Mouse (Mus musculus): Measurements from ENCODE around the gene Ddx31.

Gene Ddx31

DNA sequence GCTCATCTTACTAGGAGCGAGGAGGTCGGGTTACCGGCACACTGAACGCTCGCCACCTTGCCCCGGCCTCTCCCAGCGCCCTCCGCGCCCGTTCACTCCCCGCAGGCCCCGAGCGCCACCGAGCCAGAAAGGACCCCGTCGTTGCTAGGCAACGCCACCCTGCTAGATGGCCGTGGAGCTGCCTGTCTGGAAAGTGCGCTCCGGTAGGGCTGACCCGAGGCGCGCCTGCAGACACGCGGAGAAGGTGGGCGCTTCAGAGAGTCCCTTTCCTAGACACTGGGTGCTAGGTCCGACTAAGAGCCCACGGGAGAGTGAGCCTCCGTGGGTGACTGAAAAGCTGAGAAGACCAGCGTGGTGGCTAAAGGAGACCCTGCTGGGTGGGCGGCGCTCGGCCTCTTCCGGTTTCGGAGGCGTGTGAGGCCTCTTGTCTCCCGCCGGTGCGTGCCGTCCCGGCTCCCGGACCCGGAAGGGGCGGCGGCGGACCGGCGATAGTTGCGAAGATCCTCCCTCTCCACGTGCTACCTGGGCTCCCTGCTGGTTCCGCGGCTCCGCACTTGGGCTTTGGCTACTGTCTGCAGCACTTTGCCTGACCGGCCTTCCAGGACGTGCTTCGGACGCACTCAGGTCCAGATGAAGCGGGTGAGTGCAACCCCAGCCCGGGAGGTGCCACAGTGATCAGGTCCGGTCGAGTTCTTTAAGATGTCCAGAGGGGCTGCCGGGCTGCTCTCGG, at the start of gene Ddx31, which contains the start of gene Gtf3c4:
Gene Ddx31, plus strand, starts transcription at position 185 of the 730 bp plus-strand sequence.
Gene Gtf3c4, minus strand, starts transcription at position 139 of the 730 bp plus-strand sequence.
- DNase-seq (ENCODE audit: low read depth, low spot score), result peak; percentile 97

DNA sequence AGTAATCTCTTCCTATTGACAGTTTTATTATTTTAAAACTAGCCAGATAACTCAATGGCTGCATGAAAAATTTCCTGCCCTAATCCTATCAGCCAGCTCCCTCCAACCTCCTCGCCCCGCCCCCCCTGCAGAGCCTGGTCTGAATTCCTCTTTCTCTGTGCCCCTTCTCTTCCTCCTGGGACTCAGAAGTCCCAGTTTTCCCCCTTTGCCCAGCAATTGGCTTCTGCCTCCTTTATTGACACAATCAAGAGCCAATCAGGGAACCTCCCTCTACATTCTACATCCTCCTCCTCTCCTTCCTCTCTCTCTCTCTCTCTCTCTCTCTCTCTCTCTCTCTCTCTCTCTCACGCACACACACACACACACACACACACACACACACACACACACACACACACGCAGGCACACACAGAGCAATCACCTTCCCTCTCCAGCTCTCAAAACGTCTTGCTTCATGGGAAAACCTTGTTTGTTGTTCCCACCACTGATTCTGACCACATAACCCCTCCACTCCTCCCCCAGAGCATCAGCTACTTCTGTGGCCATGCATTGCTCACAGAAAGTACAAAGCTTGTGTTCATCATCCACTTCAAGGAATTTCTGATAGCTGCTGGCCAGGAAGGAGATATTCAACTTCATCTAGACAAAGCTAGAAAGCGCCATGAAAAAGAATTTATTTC, 47.1 kb upstream of the Ddx31 start:
- peak; percentile 72 for DNase-seq (ENCODE audit: low read depth, low spot score)

GRCm38 (mm10) chr2:28794623-28795022, 45.6 kb upstream of the Ddx31 start:
- DNase-seq (ENCODE audit: low read depth, low spot score), result no peak

DNA sequence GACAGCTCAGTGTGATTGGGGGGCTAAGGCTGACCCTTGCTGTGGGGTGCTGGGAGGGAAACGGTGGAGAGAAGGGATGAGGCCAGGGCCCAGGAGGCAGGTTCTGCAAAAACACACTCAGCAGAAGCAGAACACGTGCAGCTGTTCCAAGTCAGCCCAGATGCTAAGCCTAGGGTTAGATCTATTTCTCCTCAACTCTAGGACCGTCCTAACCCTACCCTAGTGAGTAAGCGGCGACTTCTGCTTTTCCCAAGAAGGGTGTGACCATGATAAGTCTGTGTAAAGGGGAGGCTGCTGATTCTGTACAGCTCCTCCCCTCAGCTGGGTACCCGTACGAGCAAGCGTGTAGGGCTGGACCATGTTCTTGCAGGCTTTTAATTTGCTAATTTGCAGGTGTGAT, 43.9 kb upstream of the Ddx31 start:
- no peak for DNase-seq (ENCODE audit: low read depth, low spot score)

GRCm38 (mm10) chr2:28797490-28798106, 42.6 kb upstream of the Ddx31 start:
- no peak for DNase-seq (ENCODE audit: low read depth, low spot score)

DNA sequence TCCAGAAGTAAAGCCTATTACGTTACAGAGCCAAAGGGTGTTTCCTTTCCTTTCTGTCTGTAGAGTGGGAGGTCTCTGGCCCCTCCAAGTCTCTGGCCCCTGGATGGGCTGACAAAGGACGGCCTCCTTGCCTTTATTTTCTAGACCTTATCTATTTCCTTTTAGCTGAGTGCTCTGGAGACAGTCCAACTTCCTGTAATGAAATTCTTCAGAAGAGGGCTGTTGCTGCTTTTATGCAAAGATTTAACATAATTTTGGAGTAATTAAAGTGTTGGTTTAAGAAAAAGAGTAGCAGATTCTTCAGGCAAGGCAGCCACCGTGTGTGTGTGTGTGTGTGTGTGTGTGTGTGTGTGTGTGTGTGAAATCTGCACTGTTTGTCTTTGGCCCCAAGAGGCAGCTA, 41.8 kb upstream of the Ddx31 start:
- DNase-seq (ENCODE audit: low read depth, low spot score), result no peak

GRCm38 (mm10) chr2:28799575-28799974, 40.6 kb upstream of the Ddx31 start:
- no peak for DNase-seq (ENCODE audit: low read depth, low spot score)

DNA sequence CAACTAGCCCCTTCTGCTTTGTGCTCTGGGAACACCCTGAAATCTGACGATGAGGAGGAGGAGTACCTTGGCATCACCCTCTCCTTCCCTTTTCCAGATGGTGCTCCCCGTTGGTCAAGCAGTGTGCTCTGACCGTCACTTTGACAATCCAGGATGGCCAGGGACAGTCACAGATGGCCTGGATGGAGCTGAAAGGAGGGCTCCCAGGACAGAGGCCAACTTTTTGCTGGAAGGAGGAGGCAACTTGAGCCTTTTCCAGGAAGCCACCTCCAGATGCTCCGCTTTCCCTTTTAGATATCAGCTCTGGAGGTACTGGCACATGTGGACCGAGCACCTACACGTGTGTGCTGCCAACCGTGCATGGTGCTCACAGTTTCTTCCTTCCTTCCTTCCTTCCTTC, 36.8 kb upstream of the Ddx31 start:
- no peak for DNase-seq (ENCODE audit: low read depth, low spot score)

GRCm38 (mm10) chr2:28808841-28809240, 31.4 kb upstream of the Ddx31 start:
- no peak for DNase-seq (ENCODE audit: low read depth, low spot score)

DNA sequence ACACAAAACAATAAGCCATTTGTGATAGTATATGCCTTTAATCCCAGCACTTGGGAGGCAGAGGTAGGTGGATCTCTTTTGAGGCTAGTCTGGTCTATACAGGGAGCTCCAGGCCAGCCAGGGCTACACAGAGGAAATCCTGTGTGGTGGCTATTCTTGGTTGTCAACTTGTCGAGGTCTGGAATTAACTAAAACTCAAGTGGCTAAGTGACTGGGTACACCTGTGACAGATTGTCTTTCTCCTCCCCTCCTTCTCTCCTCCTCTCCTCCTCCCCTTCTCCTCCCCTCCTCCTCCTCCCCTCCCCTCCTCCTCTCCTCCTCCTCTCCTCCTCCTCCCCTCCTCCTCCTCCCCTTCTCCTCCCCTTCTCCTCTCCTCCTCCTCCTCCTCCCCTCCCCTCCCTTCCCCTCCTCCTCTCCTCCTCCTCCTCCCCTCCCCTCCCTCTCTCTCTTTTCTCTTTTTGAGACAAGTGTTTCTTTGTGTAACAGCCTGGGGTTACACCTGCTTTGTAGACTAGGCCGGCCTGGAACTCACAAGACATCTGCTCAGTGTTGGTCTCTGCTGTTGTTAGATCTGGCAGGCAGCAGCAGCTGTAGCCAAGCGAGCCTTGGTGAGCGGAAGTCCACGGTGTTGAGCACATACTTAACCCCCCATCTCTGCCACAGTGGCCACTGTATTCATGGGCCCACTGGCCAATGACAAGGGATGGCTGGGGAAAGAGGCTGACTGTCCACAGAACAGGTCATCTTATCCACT, 29.8 kb upstream of the Ddx31 start:
- DNase-seq (ENCODE audit: low read depth, low spot score), result no peak

DNA sequence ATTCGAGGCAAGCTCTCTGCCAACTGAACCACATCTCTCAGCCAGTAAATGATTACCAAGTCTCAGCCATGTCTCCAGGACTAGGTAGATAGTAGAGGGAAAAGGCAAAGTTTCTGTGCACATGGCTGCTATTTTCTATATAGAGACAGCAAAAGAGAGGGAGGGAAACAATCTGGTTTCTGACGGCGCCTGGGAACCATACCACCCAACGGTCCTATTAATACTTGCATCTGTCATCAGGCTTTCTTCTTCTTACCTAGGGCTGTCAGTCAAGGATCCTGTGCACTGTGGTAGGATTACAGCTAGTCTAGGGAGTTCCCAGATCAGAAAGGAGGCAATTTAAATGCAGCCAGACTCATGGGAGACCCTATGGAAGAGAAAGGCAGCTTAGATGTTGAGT, 21.3 kb upstream of the Ddx31 start:
- DNase-seq (ENCODE audit: low read depth, low spot score), result no peak

- peak; percentile 25 for DNase-seq (ENCODE audit: low read depth, low spot score)
Measured at GRCm38 (mm10) chr2:28829265-28829664, 10.9 kb upstream of the Ddx31 start.

- no peak for DNase-seq (ENCODE audit: low read depth, low spot score)
Measured at GRCm38 (mm10) chr2:28836181-28836940, 3.8 kb upstream of the Ddx31 start.

- DNase-seq (ENCODE audit: low read depth, low spot score), result peak; percentile 61
Measured at GRCm38 (mm10) chr2:28839501-28840221, 545 bp upstream of the Ddx31 start.

DNA sequence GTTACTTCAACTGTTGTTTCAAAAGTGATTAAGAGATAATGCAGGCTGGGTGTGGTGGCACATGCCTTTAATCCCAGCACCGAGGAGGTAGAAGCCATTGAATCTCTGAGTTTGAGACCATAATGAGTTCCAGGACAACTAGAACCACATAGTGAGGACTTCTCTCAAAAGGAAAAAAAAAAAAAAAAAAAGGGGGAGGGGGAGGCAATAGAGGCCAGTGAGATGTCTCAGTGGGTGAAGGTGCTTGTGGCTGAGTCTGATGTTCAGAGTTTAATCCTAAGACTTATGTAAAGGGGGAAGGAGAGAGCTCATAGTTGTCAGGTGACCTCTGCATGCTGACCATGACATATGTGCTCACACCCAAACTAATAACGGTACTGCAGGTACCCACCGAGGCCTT, 1.8 kb downstream of the Ddx31 start:
- DNase-seq (ENCODE audit: low read depth, low spot score), result no peak

- no peak for DNase-seq (ENCODE audit: low read depth, low spot score)
Measured at GRCm38 (mm10) chr2:28848879-28849278, 8.7 kb downstream of the Ddx31 start.

DNA sequence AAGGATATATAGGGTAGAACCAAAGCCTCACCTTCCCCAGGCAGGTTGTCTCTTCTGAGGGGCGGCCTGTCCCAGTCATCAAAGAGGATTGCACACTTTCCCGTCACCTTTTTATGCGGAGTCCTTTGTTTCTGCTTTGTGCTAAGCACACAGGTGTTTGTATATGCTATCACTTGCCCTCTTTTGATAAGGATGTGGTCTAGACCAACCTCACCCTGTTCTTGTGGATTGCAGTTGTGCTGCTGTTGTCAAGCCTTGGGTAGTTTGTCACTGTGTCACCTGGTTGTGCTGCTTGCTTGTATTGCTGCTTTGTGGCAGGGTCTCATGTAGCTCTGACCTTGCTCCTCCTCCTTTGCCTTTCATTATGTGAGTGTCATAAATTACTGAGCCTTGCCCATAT, 12.4 kb downstream of the Ddx31 start:
- no peak for DNase-seq (ENCODE audit: low read depth, low spot score)

- DNase-seq (ENCODE audit: low read depth, low spot score), result no peak
Measured at GRCm38 (mm10) chr2:28855773-28856172, 15.6 kb downstream of the Ddx31 start.

- DNase-seq (ENCODE audit: low read depth, low spot score), result no peak
Measured at GRCm38 (mm10) chr2:28859303-28859702, 19.1 kb downstream of the Ddx31 start.

GRCm38 (mm10) chr2:28860678-28861423, 20.6 kb downstream of the Ddx31 start:
- no peak for DNase-seq (ENCODE audit: low read depth, low spot score)

All from ZHBTc4 (cell line).